Mouse (Mus musculus): ENCODE results near the gene Sumf1.

Sumf1 gene

GRCm38 (mm10) chr6:108206914-108207566, 21.7 kb upstream of the Sumf1 start:
- no peak for DNase-seq (ENCODE audit: low read depth)

GRCm38 (mm10) chr6:108206145-108206544, 20.8 kb upstream of the Sumf1 start:
- no peak for DNase-seq (ENCODE audit: low read depth)

GRCm38 (mm10) chr6:108204322-108204721, 18.9 kb upstream of the Sumf1 start:
- no peak for DNase-seq (ENCODE audit: low read depth)

- DNase-seq (ENCODE audit: low read depth) = no peak
These were observed 12.9 kb upstream of the Sumf1 start for GRCm38 (mm10) chr6:108198286-108198685.

GRCm38 (mm10) chr6:108197117-108197516, 11.7 kb upstream of the Sumf1 start:
- DNase-seq (ENCODE audit: low read depth) = no peak

GRCm38 (mm10) chr6:108196665-108197064, 11.3 kb upstream of the Sumf1 start:
- no peak for DNase-seq (ENCODE audit: low read depth)

- DNase-seq (ENCODE audit: low read depth) = no peak
These were observed 7.2 kb upstream of the Sumf1 start for GRCm38 (mm10) chr6:108192632-108193031.

GRCm38 (mm10) chr6:108190690-108191089, 5.3 kb upstream of the Sumf1 start:
- no peak for DNase-seq (ENCODE audit: low read depth)

GRCm38 (mm10) chr6:108185685-108186009, 265 bp upstream of the Sumf1 start:
- DNase-seq (ENCODE audit: low read depth) = no peak

- no peak for DNase-seq (ENCODE audit: low read depth)
These were observed 6.3 kb downstream of the Sumf1 start for GRCm38 (mm10) chr6:108179087-108179486.

- DNase-seq (ENCODE audit: low read depth) = no peak
These were observed 11.2 kb downstream of the Sumf1 start for GRCm38 (mm10) chr6:108174181-108174580.

GRCm38 (mm10) chr6:108172219-108172618, 13.2 kb downstream of the Sumf1 start:
- DNase-seq (ENCODE audit: low read depth) = no peak

- DNase-seq (ENCODE audit: low read depth) = no peak
These were observed 15.9 kb downstream of the Sumf1 start for GRCm38 (mm10) chr6:108169466-108169865.

GRCm38 (mm10) chr6:108168723-108169122, 16.7 kb downstream of the Sumf1 start:
- DNase-seq (ENCODE audit: low read depth) = no peak

- DNase-seq (ENCODE audit: low read depth) = no peak
These were observed 17.3 kb downstream of the Sumf1 start for GRCm38 (mm10) chr6:108167946-108168680.

GRCm38 (mm10) chr6:108165598-108165997, 19.8 kb downstream of the Sumf1 start:
- no peak for DNase-seq (ENCODE audit: low read depth)

- no peak for DNase-seq (ENCODE audit: low read depth)
These were observed 20.4 kb downstream of the Sumf1 start for GRCm38 (mm10) chr6:108164935-108165334.

GRCm38 (mm10) chr6:108160608-108161007, 24.8 kb downstream of the Sumf1 start:
- DNase-seq (ENCODE audit: low read depth) = no peak

GRCm38 (mm10) chr6:108156881-108157280, 28.5 kb downstream of the Sumf1 start:
- no peak for DNase-seq (ENCODE audit: low read depth)

- no peak for DNase-seq (ENCODE audit: low read depth)
These were observed 31.1 kb downstream of the Sumf1 start for GRCm38 (mm10) chr6:108154243-108154642.

- DNase-seq (ENCODE audit: low read depth) = no peak
These were observed 32.6 kb downstream of the Sumf1 start for GRCm38 (mm10) chr6:108152661-108153269.

- DNase-seq (ENCODE audit: low read depth) = no peak
These were observed 33.3 kb downstream of the Sumf1 start for GRCm38 (mm10) chr6:108152081-108152480.

GRCm38 (mm10) chr6:108149235-108149634, 36.1 kb downstream of the Sumf1 start:
- no peak for DNase-seq (ENCODE audit: low read depth)
